Mouse (Mus musculus) liver, postnatal 0 days (tissue): ENCODE measurements around the gene Swap70.

Experiments used
- CTCF ChIP-seq: sonication (generic); IDR thresholded peaks from 2 replicates; pipeline ENCODE4 v1.5.1; 2016; ENCODE audit warnings: antibody characterized with exemption, low read depth
- EP300 ChIP-seq: IDR thresholded peaks from 2 replicates; pipeline ENCODE4 v1.6.1; 2016; ENCODE audit warnings: antibody characterized with exemption, low read depth, mild to moderate bottlenecking

GRCm38 (mm10) chr7:110237837-110238451 lies 16.4 kb downstream of the Swap70 start:
- no peak for TF ChIP-seq EP300
- no peak for TF ChIP-seq CTCF
